Mouse (Mus musculus) midbrain, postnatal 0 days (tissue): Measurements from ENCODE around the gene Gm13539. TPM values are rescaled to one million over a fixed set of nuclear protein-coding genes. Genes with fewer than 3 reads are reported as not detected.

Experiments used
- ATAC-seq: fragments of 200-750 bp; cut with Nextera tagmentation; 2 replicates; pipeline ENCODE4 v1.8.0; 2017; ENCODE audit warnings: moderate number of reproducible peaks, mild to moderate bottlenecking, moderate TSS enrichment, moderate library complexity; ENCODE audit not compliant: low FRiP score
- DNase-seq: peaks from one replicate; pipeline ENCODE4 v3.0.0-alpha.2; 2015; ENCODE audit warnings: low spot score
- H3K27ac ChIP-seq: fragments of 300-500 bp; sonication (generic); 2 replicates; pipeline ENCODE4 v1.5.1; 2014; ENCODE audit warnings: low read depth, mild to moderate bottlenecking, low read length, mixed read lengths
- H3K27me3 ChIP-seq: fragments of 300-500 bp; sonication (generic); 2 replicates; pipeline ENCODE4 v1.6.1; 2014; ENCODE audit warnings: low read length, control low read depth, mixed read lengths; ENCODE audit not compliant: insufficient read depth
- H3K36me3 ChIP-seq: fragments of 300-500 bp; sonication (generic); 2 replicates; pipeline ENCODE4 v1.6.1; 2014; ENCODE audit warnings: low read length, control low read depth, mixed read lengths; ENCODE audit not compliant: insufficient read depth
- H3K4me1 ChIP-seq: fragments of 300-500 bp; sonication (generic); 2 replicates; pipeline ENCODE4 v1.6.1; 2014; ENCODE audit warnings: mild to moderate bottlenecking, control low read depth, antibody characterized with exemption, low read length, mixed read lengths; ENCODE audit not compliant: insufficient read depth
- H3K4me2 ChIP-seq: fragments of 300-500 bp; sonication (generic); 2 replicates; pipeline ENCODE4 v1.6.1; 2014; ENCODE audit warnings: low read depth, mild to moderate bottlenecking, low read length, mixed read lengths; ENCODE audit not compliant: poor library complexity, severe bottlenecking
- H3K4me3 ChIP-seq: fragments of 300-500 bp; sonication (generic); 2 replicates; pipeline ENCODE4 v1.5.1; 2014; ENCODE audit warnings: low read depth, mild to moderate bottlenecking, low read length, moderate library complexity
- H3K9ac ChIP-seq: fragments of 300-500 bp; sonication (generic); replicated peaks from 2 replicates; pipeline ENCODE4 v1.6.1; 2014; ENCODE audit warnings: mild to moderate bottlenecking, low read length, moderate library complexity, mixed read lengths; ENCODE audit not compliant: poor library complexity, severe bottlenecking
- H3K9me3 ChIP-seq: fragments of 300-500 bp; sonication (generic); 2 replicates; pipeline ENCODE4 v1.6.1; 2016; ENCODE audit warnings: low read length, control low read depth
- CTCF ChIP-seq: IDR thresholded peaks from 2 replicates; pipeline ENCODE4 v1.5.1; 2016; ENCODE audit warnings: antibody characterized with exemption, mild to moderate bottlenecking
- WGBS: fragments of 180-500 bp; shearing (Covaris S2); extraction: QIAGEN DNeasy Blood & Tissue Kit; methylation state at CpG from one replicate; pipeline ENCODE4 v1.1.7; 2014; 5-methylcytosine and 5-hydroxymethylcytosine counted together
- polyA plus RNA-seq: library from polyadenylated mRNA; unstranded; fragments of >200 nt; fragmentation: Nextera tagmentation; extraction: Ambion mirVana; gene quantifications from 2 replicates; pipeline ENCODE4 v1.2.1, GENCODE M21; 2015
- total RNA-seq: library from RNA; depleted of rRNA; stranded (reverse); fragments of >200 nt; gene quantifications from 2 replicates; pipeline ENCODE4 v1.2.3, GENCODE M21; 2014

The Gm13539 gene
- total and polyA plus RNA-seq, 2 experiments from 2014 or later, result not detected

- H3K9ac ChIP-seq, result no peak within 1 kb of the TSS
- no peaks in the 10 kb centered on the region; the same call in 1 of the 2 replicates for H3K27me3 ChIP-seq
- no peaks in the 10 kb centered on the region for H3K4me1 ChIP-seq
- H3K27ac ChIP-seq, result no peak within 1 kb of the TSS
- H3K4me3 ChIP-seq, result no peak within 1 kb of the TSS
- H3K4me2 ChIP-seq, result no peak within 1 kb of the TSS
- 50% methylated on average over 2 of the region's 2 CpGs for WGBS
- no peaks in the 10 kb centered on the region for H3K36me3 ChIP-seq
- DNase-seq, result no peak
- TF ChIP-seq CTCF, result no peak
- no peaks in the 10 kb centered on the region for H3K9me3 ChIP-seq
- no peak for ATAC-seq
Measured at GRCm38 (mm10) chr2:25765269-25765668, 16.8 kb upstream of the Gm13539 start, which contains the start of gene Lcn3. Gene Lcn3 (plus strand): TSS chr2:25765569.

GRCm38 (mm10) chr2:25767764-25768163 lies 14.3 kb upstream of the Gm13539 start:
- Histone ChIP-seq H3K9me3 (no peaks in the 10 kb centered on the region), H3K27ac (no peak overlapping the region), H3K4me1 (no peaks in the 10 kb centered on the region), H3K4me3 (no peak overlapping the region), H3K9ac (no peak overlapping the region), H3K4me2 (no peak overlapping the region), H3K36me3 (no peaks in the 10 kb centered on the region), H3K27me3 (no peaks in the 10 kb centered on the region; the same call in 1 of the 2 replicates)
- DNase-seq (no peak), ATAC-seq (no peak)
- WGBS, result 83% methylated on average over 4 of the region's 4 CpGs
- TF ChIP-seq CTCF, result no peak

GRCm38 (mm10) chr2:25773507-25773906 lies 8.6 kb upstream of the Gm13539 start:
- no peaks in the 10 kb centered on the region for H3K36me3 ChIP-seq
- no peak for ATAC-seq
- no peak for TF ChIP-seq CTCF
- H3K9ac ChIP-seq, result no peak overlapping the region
- H3K4me3 ChIP-seq, result no peak overlapping the region
- no peaks in the 10 kb centered on the region for H3K27me3 ChIP-seq
- 81% methylated on average over 2 of the region's 2 CpGs for WGBS
- no peaks in the 10 kb centered on the region for H3K9me3 ChIP-seq
- H3K27ac ChIP-seq, result no peak overlapping the region
- H3K4me2 ChIP-seq, result no peak overlapping the region
- H3K4me1 ChIP-seq, result no peaks in the 10 kb centered on the region
- DNase-seq, result no peak

- TF ChIP-seq CTCF, result no peak
- ATAC-seq, result no peak
- WGBS, result 85% methylated on average over 2 of the region's 2 CpGs
Measured at GRCm38 (mm10) chr2:25774640-25775039, 7.4 kb upstream of the Gm13539 start.

DNA sequence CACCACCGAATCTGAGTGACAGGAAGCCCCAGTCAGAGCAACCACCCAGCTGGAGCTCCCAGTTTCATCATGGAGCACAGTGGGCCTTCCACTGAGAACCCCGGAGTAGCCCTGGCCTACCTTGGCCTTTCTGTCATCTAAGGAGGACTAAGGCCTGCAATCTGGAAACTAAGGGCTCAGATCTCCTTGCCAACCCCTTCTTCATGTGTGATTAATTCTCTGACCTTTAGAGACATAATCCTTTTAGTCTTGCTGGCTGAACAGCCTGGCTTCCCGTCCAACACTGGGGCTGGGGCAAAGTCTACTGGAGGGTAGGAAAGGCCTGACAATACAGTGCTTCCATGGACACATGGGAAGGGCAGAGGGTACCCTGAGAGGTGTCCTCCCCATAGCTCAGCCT lies 6.1 kb upstream of the Gm13539 start:
- Histone ChIP-seq H3K4me2 (no peak overlapping the region), H3K27me3 (no peaks in the 10 kb centered on the region), H3K4me3 (no peak overlapping the region), H3K9me3 (no peaks in the 10 kb centered on the region), H3K9ac (no peak overlapping the region), H3K4me1 (no peaks in the 10 kb centered on the region), H3K27ac (no peak overlapping the region), H3K36me3 (no peaks in the 10 kb centered on the region)
- TF ChIP-seq CTCF, result no peak
- ATAC-seq (no peak), DNase-seq (no peak)
- WGBS, result 41% methylated on average over 3 of the region's 3 CpGs

More at GRCm38 (mm10) chr2:25774640-25775039, 7.4 kb upstream of the Gm13539 start:
- no peak overlapping the region for H3K27ac ChIP-seq
- no peak overlapping the region for H3K4me3 ChIP-seq
- H3K9me3 ChIP-seq, result no peaks in the 10 kb centered on the region
- DNase-seq, result no peak
- H3K27me3 ChIP-seq, result no peaks in the 10 kb centered on the region
- H3K9ac ChIP-seq, result no peak overlapping the region
- no peaks in the 10 kb centered on the region for H3K36me3 ChIP-seq
- H3K4me1 ChIP-seq, result no peaks in the 10 kb centered on the region
- no peak overlapping the region for H3K4me2 ChIP-seq

DNA sequence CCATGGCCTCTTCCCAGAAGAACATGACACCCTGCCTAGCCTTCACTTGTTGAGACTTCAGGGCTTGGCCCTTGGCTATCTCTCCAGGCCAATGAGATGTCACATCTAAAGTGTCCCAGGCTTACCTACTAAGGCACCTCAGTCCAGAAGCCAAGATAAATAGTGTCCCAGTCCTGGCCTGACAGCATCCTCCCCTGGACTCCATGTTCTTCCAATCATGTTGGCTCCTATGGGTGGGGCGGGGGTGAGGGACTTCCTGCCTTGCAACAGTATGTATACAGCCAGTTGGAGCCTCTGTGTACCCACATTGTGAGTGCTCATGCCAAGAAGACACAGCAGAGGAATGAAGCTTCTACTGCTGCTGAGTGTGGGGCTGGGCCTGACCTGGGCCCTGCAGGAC lies 5.3 kb upstream of the Gm13539 start, which contains the start of gene Lcn11:
TSS of gene Lcn11 (plus strand) at position 301 of the 400 bp plus-strand sequence.
- no peak within 1 kb of the TSS for H3K9ac ChIP-seq
- DNase-seq, result no peak
- H3K27me3 ChIP-seq, result no peaks in the 10 kb centered on the region
- H3K27ac ChIP-seq, result no peak within 1 kb of the TSS
- 88% methylated on average over 1 of the region's 1 CpGs for WGBS
- TF ChIP-seq CTCF, result no peak
- no peaks in the 10 kb centered on the region for H3K9me3 ChIP-seq
- no peak within 1 kb of the TSS for H3K4me3 ChIP-seq
- no peak for ATAC-seq
- no peak within 1 kb of the TSS for H3K4me2 ChIP-seq
- H3K36me3 ChIP-seq, result no peaks in the 10 kb centered on the region
- no peaks in the 10 kb centered on the region for H3K4me1 ChIP-seq
